Mouse (Mus musculus) forebrain, embryonic 16.5 days (tissue): ENCODE measurements around the gene Pym1. TPM values are rescaled to one million over a fixed set of nuclear protein-coding genes. Genes with fewer than 3 reads are reported as not detected.

Experiments used
- ATAC-seq: fragments of 200-750 bp; cut with Nextera tagmentation; 2 replicates; pipeline ENCODE4 v1.8.0; 2017; ENCODE audit warnings: mild to moderate bottlenecking, moderate library complexity
- H3K27ac ChIP-seq: fragments of 300-500 bp; sonication (generic); 2 replicates; pipeline ENCODE4 v1.5.1; 2014; ENCODE audit warnings: low read length, control low read depth
- H3K27me3 ChIP-seq: fragments of 300-500 bp; sonication (generic); replicated peaks from 2 replicates; pipeline ENCODE4 v1.6.1; 2014; ENCODE audit warnings: low read length; ENCODE audit not compliant: control insufficient read depth, insufficient read depth
- H3K36me3 ChIP-seq: fragments of 300-500 bp; sonication (generic); 2 replicates; pipeline ENCODE4 v1.6.1; 2014; ENCODE audit not compliant: control insufficient read depth, insufficient read depth
- H3K4me1 ChIP-seq: fragments of 300-500 bp; sonication (generic); replicated peaks from 2 replicates; pipeline ENCODE4 v1.6.1; 2014; ENCODE audit warnings: low read length; ENCODE audit not compliant: control insufficient read depth, insufficient read depth
- H3K4me2 ChIP-seq: fragments of 300-500 bp; sonication (generic); 2 replicates; pipeline ENCODE4 v1.6.1; 2014; ENCODE audit warnings: mild to moderate bottlenecking, low read length, control low read depth
- H3K4me3 ChIP-seq: fragments of 300-500 bp; sonication (generic); replicated peaks from 2 replicates; pipeline ENCODE4 v1.5.1; 2014; ENCODE audit warnings: mild to moderate bottlenecking, low read length, control low read depth
- H3K9ac ChIP-seq: fragments of 300-500 bp; sonication (generic); replicated peaks from 2 replicates; pipeline ENCODE4 v1.6.1; 2014; ENCODE audit warnings: low read depth, low read length, control low read depth
- H3K9me3 ChIP-seq: fragments of 300-500 bp; sonication (generic); 2 replicates; pipeline ENCODE4 v1.6.1; 2016; ENCODE audit warnings: low read length; ENCODE audit not compliant: control insufficient read depth
- WGBS: fragments of 180-500 bp; shearing (Covaris S2); extraction: QIAGEN DNeasy Blood & Tissue Kit; methylation state at CpG from one replicate; pipeline ENCODE4 v1.1.7; 2014; 5-methylcytosine and 5-hydroxymethylcytosine counted together
- polyA plus RNA-seq: library from polyadenylated mRNA; unstranded; fragments of >200 nt; fragmentation: Nextera tagmentation; extraction: Ambion mirVana; gene quantifications from 2 replicates; pipeline ENCODE4 v1.2.1, GENCODE M21; 2015

Pym1 gene
- polyA plus RNA-seq, 1 experiment from 2014 or later, result 43.6 TPM

- ATAC-seq, result no peak
- 91% methylated on average over 16 of the region's 16 CpGs for WGBS
- no peak overlapping the region for H3K4me3 ChIP-seq
- H3K27ac ChIP-seq, result no peak overlapping the region
- no peak overlapping the region for H3K9ac ChIP-seq
- peaks cover 26% of the 10 kb centered on the region for H3K4me1 ChIP-seq
- no peaks in the 10 kb centered on the region for H3K27me3 ChIP-seq
- no peaks in the 10 kb centered on the region for H3K36me3 ChIP-seq
- H3K4me2 ChIP-seq, result no peak overlapping the region
- no peaks in the 10 kb centered on the region for H3K9me3 ChIP-seq
These were observed 54.3 kb downstream of the Pym1 start for GRCm38 (mm10) chr10:128801981-128802495.

GRCm38 (mm10) chr10:128802956-128803355 is 55.3 kb downstream of the Pym1 start:
- Histone ChIP-seq H3K9ac (peak overlapping the region; percentile 36; the same call in 1 of the 2 replicates), H3K4me3 (no peak overlapping the region; the same call in 1 of the 2 replicates), H3K27me3 (no peaks in the 10 kb centered on the region), H3K4me2 (peak overlapping the region; percentile 87), H3K9me3 (no peaks in the 10 kb centered on the region), H3K27ac (no peak overlapping the region), H3K36me3 (no peaks in the 10 kb centered on the region), H3K4me1 (peaks cover 35% of the 10 kb centered on the region)
- 62% methylated on average over 4 of the region's 4 CpGs for WGBS
- ATAC-seq, result no peak

DNA sequence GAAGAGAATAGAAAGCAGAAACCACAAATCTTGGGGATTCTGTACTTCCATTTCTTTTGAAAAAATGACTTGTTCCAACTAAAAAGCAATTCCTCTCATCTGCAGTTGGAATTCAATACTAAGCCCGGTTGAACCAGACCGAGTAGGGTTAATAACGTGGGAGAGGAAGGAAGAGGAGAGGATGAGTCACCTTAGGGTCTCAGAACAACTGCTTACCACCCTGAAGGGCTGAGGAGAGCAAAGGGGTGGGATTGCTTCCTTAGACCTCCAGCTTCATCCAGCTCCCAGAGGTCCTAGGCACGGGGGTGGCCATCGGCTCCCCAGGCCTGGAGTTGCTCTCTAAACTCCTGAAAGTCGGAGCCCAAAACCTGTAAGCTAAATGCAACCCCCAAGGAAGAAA is 55.7 kb downstream of the Pym1 start:
- no peaks in the 10 kb centered on the region for H3K36me3 ChIP-seq
- peak overlapping the region; percentile 87 for H3K4me3 ChIP-seq
- H3K9me3 ChIP-seq, result no peaks in the 10 kb centered on the region
- H3K4me2 ChIP-seq, result peak overlapping the region; percentile 87
- H3K4me1 ChIP-seq, result peaks cover 38% of the 10 kb centered on the region
- WGBS, result 11% methylated on average over 6 of the region's 6 CpGs
- ATAC-seq, result no peak
- H3K27me3 ChIP-seq, result no peaks in the 10 kb centered on the region
- peak overlapping the region; percentile 85 for H3K9ac ChIP-seq
- H3K27ac ChIP-seq, result peak overlapping the region; percentile 98

DNA sequence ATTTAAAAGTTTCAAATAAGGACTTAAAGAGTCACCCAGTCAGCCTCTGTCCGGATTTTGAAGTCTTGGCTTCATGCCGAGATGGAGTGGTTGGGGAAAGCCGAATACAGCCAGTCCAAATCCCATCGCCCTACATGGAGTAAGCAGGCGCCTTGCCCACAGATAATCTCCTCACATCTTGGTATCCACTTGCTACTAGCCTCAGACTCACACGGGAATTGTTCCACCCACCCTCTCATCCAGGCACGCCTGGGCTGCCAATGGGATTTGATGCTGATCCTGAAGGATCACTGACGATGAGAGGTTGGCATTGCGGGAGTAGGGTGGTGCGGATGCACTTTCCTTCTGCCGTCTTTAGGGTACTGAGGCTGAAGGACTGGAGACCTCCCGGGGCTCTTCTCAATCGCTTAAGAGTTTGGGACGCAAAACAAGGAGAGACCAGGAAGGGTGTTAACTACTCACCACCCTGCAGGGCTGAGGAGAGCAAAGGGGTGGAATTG is 56.1 kb downstream of the Pym1 start, which contains the start of gene Dnajc14:
Gene Dnajc14 (plus strand): TSS at position 292 of the 500 bp plus-strand sequence.
- Histone ChIP-seq H3K9me3 (no peaks in the 10 kb centered on the region), H3K27me3 (no peaks in the 10 kb centered on the region), H3K4me1 (peaks cover 43% of the 10 kb centered on the region), H3K4me2 (peak within 1 kb of the TSS; percentile 87), H3K4me3 (peak within 1 kb of the TSS; percentile 87), H3K36me3 (no peaks in the 10 kb centered on the region), H3K9ac (peak within 1 kb of the TSS; percentile 85), H3K27ac (peak within 1 kb of the TSS; percentile 98)
- ATAC-seq, result peak; percentile 27
- under 1% methylated on average over 14 of the region's 14 CpGs for WGBS

GRCm38 (mm10) chr10:128804271-128805091 is 56.8 kb downstream of the Pym1 start, which contains the start of gene Tmem198b:
Gene Tmem198b (minus strand): TSS chr10:128804370.
- Histone ChIP-seq H3K4me1 (peaks cover 49% of the 10 kb centered on the region), H3K36me3 (no peaks in the 10 kb centered on the region), H3K4me2 (peak within 1 kb of the TSS; percentile 87), H3K9me3 (no peaks in the 10 kb centered on the region), H3K27me3 (no peaks in the 10 kb centered on the region), H3K27ac (peak within 1 kb of the TSS; percentile 98), H3K9ac (peak within 1 kb of the TSS; percentile 85), H3K4me3 (peak within 1 kb of the TSS; percentile 87)
- ATAC-seq, result peak; percentile 70
- WGBS, result under 1% methylated on average over 28 of the region's 28 CpGs

- peak overlapping the region; percentile 85 for H3K9ac ChIP-seq
- peak overlapping the region; percentile 98 for H3K27ac ChIP-seq
- H3K4me2 ChIP-seq, result peak overlapping the region; percentile 87
- peak; percentile 93 for ATAC-seq
- H3K36me3 ChIP-seq, result no peaks in the 10 kb centered on the region
- H3K9me3 ChIP-seq, result no peaks in the 10 kb centered on the region
- H3K4me1 ChIP-seq, result peaks cover 53% of the 10 kb centered on the region
- H3K27me3 ChIP-seq, result no peaks in the 10 kb centered on the region
- H3K4me3 ChIP-seq, result peak overlapping the region; percentile 87
- WGBS, result under 1% methylated on average over 57 of the region's 70 CpGs
These were observed 57.7 kb downstream of the Pym1 start for GRCm38 (mm10) chr10:128805092-128806000.

GRCm38 (mm10) chr10:128806086-128806485 is 58.4 kb downstream of the Pym1 start:
- ATAC-seq, result no peak
- Histone ChIP-seq H3K27me3 (no peaks in the 10 kb centered on the region), H3K36me3 (no peaks in the 10 kb centered on the region), H3K27ac (peak overlapping the region; percentile 98), H3K4me1 (peaks cover 53% of the 10 kb centered on the region), H3K4me2 (peak overlapping the region; percentile 76), H3K9me3 (no peaks in the 10 kb centered on the region), H3K4me3 (peak overlapping the region; percentile 87), H3K9ac (peak overlapping the region; percentile 85)
- WGBS, result 65% methylated on average over 6 of the region's 6 CpGs

DNA sequence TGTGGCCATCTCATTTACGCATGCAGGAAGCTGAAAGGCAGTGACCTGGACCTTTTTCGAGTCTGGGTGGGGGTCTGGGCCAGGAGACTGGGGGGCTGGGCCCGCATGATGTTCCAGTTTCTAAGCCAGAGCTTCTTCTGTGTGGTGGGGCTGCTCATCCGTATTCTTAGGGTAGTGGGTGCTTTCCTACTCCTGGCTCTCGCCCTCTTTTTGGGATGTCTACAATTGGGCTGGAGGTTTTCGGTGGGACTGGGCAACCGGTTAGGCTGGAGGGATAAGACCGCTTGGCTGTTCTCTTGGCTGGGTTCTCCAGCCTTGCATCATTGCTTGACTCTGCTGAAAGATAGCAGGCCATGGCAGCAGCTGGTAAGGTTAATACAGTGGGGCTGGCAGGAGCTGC is 59.3 kb downstream of the Pym1 start:
- Histone ChIP-seq H3K9me3 (no peaks in the 10 kb centered on the region), H3K4me1 (peaks cover 53% of the 10 kb centered on the region), H3K4me3 (peak overlapping the region; percentile 18), H3K27ac (no peak overlapping the region), H3K4me2 (peak overlapping the region; percentile 76), H3K36me3 (no peaks in the 10 kb centered on the region), H3K9ac (0 out of 2 replicates have a peak overlapping the region, but pooled peaks have one; percentile 28), H3K27me3 (no peaks in the 10 kb centered on the region)
- 87% methylated on average over 8 of the region's 8 CpGs for WGBS
- no peak for ATAC-seq
